Mouse (Mus musculus) hindbrain, embryonic 12.5 days (tissue): Measurements from ENCODE around the gene Gm10134. TPM values are rescaled to one million over a fixed set of nuclear protein-coding genes. Genes with fewer than 3 reads are reported as not detected.

ENCODE experiments used
- ATAC-seq: fragments of 200-750 bp; cut with Nextera tagmentation; 2 replicates; pipeline ENCODE4 v1.8.0; 2017; ENCODE audit warnings: moderate TSS enrichment; ENCODE audit not compliant: low FRiP score
- H3K27ac ChIP-seq: fragments of 300-500 bp; sonication (generic); 2 replicates; pipeline ENCODE4 v1.5.1; 2016; ENCODE audit warnings: mild to moderate bottlenecking
- H3K27me3 ChIP-seq: fragments of 300-500 bp; sonication (generic); 2 replicates; pipeline ENCODE4 v1.6.1; 2016; ENCODE audit warnings: mild to moderate bottlenecking
- H3K36me3 ChIP-seq: fragments of 300-500 bp; sonication (generic); 2 replicates; pipeline ENCODE4 v1.6.1; 2016; ENCODE audit warnings: mild to moderate bottlenecking
- H3K4me1 ChIP-seq: fragments of 300-500 bp; sonication (generic); 2 replicates; pipeline ENCODE4 v1.6.1; 2016
- H3K4me2 ChIP-seq: fragments of 300-500 bp; sonication (generic); replicated peaks from 2 replicates; pipeline ENCODE4 v1.6.1; 2016; ENCODE audit warnings: mild to moderate bottlenecking
- H3K4me3 ChIP-seq: fragments of 300-500 bp; sonication (generic); 2 replicates; pipeline ENCODE4 v1.5.1; 2016; ENCODE audit warnings: mild to moderate bottlenecking
- H3K9ac ChIP-seq: fragments of 300-500 bp; sonication (generic); 2 replicates; pipeline ENCODE4 v1.6.1; 2016; ENCODE audit warnings: mild to moderate bottlenecking, moderate library complexity
- H3K9me3 ChIP-seq: fragments of 300-500 bp; sonication (generic); replicated peaks from 2 replicates; pipeline ENCODE4 v1.6.1; 2016; ENCODE audit warnings: mild to moderate bottlenecking
- WGBS: fragments of 180-500 bp; shearing (Covaris S2); methylation state at CpG from one replicate; pipeline ENCODE4 v1.1.7; 2016; 5-methylcytosine and 5-hydroxymethylcytosine counted together
- polyA plus RNA-seq: library from polyadenylated mRNA; unstranded; fragments of >200 nt; fragmentation: Nextera tagmentation; extraction: Ambion mirVana; gene quantifications from 2 replicates; pipeline ENCODE4 v1.2.1, GENCODE M21; 2016

The Gm10134 gene
- polyA plus RNA-seq, 1 experiment from 2014 or later = 1.8 TPM

DNA sequence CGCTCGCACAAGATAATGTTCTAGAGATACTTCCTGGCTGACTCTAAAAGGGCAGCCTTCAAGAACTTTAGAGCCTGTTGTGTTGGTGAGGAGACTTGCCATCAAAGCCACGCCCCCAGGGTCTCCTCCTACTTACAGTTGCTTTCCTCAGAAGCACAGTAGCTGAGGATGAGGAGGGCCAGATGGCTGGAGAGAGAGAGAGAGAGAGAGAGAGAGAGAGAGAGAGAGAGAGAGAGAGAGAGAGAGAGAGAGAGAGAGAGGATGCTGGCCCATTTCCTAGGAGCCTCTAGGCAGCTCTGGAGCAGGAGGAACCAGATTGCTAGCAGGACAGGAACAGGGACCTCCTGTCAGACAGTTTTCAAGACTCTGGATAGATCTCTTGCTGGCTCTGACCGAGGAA lies 30.3 kb downstream of the Gm10134 start:
- 60% methylated on average over 4 of the region's 4 CpGs for WGBS
- no peaks in the 10 kb centered on the region for H3K9me3 ChIP-seq

DNA sequence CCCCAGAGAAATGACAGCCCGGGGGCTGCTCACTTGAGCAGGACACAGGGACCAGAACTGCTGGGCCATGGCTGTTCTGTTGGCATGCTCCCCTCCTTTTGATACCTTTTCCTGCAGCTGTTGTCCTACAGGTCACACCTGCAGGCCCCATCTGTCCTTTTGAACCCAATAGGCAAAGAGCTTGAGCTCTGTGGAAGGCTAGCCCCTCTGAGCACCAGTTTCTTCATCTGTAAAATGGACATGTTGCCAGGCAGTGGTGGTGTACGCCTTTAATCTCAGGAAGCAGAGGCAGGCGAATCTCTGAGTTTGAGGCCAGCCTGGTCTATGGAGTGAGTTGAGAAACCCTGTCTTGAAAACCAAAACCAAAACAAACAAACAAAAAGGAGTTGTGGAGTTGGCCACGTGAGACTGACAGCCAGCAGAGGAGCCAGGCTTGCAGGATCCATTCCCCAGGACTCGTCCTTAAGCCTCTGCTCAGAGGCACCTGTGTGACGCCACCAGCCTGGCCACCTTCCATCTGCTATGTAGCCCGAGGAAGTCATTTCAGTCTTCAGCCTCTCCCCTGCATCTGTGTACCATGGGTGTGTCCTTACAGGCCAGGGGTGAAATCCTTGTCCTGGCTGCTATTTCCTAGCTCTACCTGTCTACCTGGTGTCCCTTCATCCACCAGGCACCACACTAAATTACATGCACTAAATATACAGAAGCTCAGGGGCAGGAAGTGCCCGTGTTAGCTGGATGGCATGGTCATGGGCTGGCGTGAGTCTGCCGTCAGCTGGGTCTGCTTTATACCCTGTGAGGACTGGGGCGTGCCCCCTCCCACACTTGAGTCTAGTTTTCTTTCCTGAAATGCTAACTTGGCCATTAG lies 31.1 kb downstream of the Gm10134 start:
- H3K27ac ChIP-seq = 0 out of 2 replicates have a peak overlapping the region, but pooled peaks have one; percentile 85
- no peak overlapping the region for H3K9ac ChIP-seq
- no peaks in the 10 kb centered on the region for H3K9me3 ChIP-seq
- H3K4me3 ChIP-seq = no peak overlapping the region
- no peak overlapping the region for H3K4me2 ChIP-seq
- peaks cover 89% of the 10 kb centered on the region for H3K4me1 ChIP-seq
- 72% methylated on average over 11 of the region's 11 CpGs for WGBS
- no peak for ATAC-seq
- H3K27me3 ChIP-seq = no peaks in the 10 kb centered on the region
- H3K36me3 ChIP-seq = peaks cover 12% of the 10 kb centered on the region

More for the DNA sequence above, 30.3 kb downstream of the Gm10134 start:
- H3K4me3 ChIP-seq = no peak overlapping the region
- 0 out of 2 replicates have a peak overlapping the region, but pooled peaks have one; percentile 25 for H3K9ac ChIP-seq
- no peak overlapping the region for H3K4me2 ChIP-seq
- no peak for ATAC-seq
- H3K36me3 ChIP-seq = 0 out of 2 replicates have a peak, but pooled peaks cover 4% of the 10 kb centered on the region
- peak overlapping the region; percentile 91 for H3K27ac ChIP-seq
- peaks cover 97% of the 10 kb centered on the region for H3K4me1 ChIP-seq
- no peaks in the 10 kb centered on the region for H3K27me3 ChIP-seq

DNA sequence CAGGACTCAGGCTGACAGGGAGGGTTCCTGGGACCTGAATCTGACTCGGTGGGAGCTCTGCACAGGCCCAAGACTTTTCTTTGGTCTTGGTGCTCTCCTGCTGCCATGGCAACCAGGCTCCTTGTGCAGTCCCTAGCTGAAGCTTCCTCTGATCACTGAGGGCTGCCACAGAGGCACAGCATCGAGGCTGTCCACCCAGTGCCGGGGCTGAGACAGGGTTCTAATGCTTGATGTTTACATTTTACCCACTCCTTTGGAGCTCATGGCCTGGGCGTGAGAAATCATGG lies 31.7 kb downstream of the Gm10134 start:
- Histone ChIP-seq H3K9ac (no peak overlapping the region), H3K36me3 (peaks cover 17% of the 10 kb centered on the region), H3K4me3 (no peak overlapping the region), H3K4me1 (peaks cover 83% of the 10 kb centered on the region), H3K4me2 (no peak overlapping the region), H3K27me3 (no peaks in the 10 kb centered on the region), H3K27ac (peak overlapping the region; percentile 85; the same call in 1 of the 2 replicates), H3K9me3 (no peaks in the 10 kb centered on the region)
- 26% methylated on average over 4 of the region's 4 CpGs for WGBS
- no peak for ATAC-seq

DNA sequence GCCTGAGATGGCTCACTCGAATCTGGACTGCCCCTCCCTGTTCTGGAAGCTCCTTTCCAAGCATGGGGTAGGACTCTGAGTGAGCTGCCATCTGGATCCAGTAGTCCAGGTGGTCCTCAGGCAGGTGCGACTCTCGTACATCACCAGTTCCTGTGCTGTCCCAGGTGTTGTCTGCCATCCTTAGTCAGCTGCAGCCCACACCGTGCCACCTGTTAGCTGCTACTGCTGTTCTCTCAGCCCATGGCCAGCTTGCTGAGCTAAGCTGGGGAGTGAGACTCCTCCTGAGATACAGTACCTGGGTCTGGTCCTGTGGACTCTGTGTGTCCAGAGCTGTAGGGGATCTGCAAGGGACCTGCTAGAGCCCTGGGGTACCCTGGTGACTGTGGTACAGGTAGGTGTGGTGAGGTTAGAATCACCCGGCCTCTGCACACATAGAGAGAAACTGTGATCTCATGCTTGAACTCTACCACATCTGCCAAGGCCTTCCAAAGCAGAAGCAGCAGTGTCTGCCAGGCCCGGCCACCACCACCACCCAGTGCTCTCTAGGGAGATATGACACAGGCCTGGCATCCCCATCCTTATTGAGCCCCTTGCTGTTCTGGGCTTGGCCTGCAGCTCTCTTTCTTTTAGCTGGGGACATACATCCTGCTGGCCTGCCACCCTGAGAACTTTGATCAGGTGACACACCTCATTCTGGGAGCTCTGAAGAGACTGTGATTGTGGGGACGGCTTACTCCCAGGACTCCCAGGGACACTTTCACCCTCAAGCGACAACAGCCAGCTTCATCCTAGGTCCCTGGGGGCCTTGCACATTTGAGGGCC lies 32.3 kb downstream of the Gm10134 start:
- ATAC-seq = no peak
- Histone ChIP-seq H3K9me3 (no peaks in the 10 kb centered on the region), H3K4me1 (peaks cover 77% of the 10 kb centered on the region), H3K36me3 (peaks cover 24% of the 10 kb centered on the region), H3K4me3 (no peak overlapping the region), H3K9ac (peak overlapping the region; percentile 4), H3K4me2 (no peak overlapping the region), H3K27ac (peak overlapping the region; percentile 85), H3K27me3 (no peaks in the 10 kb centered on the region)
- WGBS = 69% methylated on average over 8 of the region's 8 CpGs

DNA sequence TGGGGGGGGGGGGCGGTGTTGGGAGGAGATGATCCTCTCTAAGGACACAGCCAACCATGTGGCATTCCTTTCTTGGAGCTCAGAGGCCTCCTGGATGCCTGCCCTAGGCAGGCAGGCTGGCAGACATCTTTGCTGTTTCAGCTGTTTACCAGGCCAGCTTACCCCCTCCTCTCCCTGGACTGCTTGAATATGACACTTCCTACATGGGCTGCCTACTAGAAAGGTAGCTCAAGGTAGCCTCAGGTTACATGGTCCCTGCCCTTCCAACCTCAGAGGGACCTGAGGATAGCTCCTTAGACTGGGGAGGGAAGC lies 32.9 kb downstream of the Gm10134 start:
- ATAC-seq = no peak
- 69% methylated on average over 1 of the region's 1 CpGs for WGBS
- Histone ChIP-seq H3K9me3 (no peaks in the 10 kb centered on the region), H3K27me3 (no peaks in the 10 kb centered on the region), H3K4me2 (0 out of 2 replicates have a peak overlapping the region, but pooled peaks have one; percentile 12), H3K36me3 (peaks cover 29% of the 10 kb centered on the region), H3K4me3 (no peak overlapping the region), H3K27ac (peak overlapping the region; percentile 85), H3K9ac (peak overlapping the region; percentile 4), H3K4me1 (peaks cover 71% of the 10 kb centered on the region)

DNA sequence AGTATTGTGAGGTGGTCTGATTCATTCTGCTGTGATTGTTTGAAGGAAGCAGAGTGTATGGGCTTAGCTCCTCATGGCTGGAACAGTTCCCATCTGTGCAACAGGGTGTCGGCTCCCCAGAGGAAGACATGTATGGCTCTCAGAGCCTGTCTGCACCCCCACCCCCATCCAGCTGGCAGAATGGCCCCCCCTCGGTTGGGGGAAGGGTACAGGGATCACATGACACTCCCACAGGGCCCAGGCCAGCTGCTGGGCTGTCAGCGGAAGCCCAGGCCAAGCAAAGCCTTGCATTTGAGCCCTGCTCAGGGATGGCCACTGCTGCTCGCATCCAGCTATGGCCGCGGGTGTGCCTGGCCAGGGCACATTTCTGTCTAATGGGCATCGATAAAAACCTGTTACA lies 33.3 kb downstream of the Gm10134 start:
- ATAC-seq = peak; percentile 74
- 0 out of 2 replicates have a peak overlapping the region, but pooled peaks have one; percentile 12 for H3K4me2 ChIP-seq
- H3K4me3 ChIP-seq = no peak overlapping the region
- H3K9me3 ChIP-seq = no peaks in the 10 kb centered on the region
- H3K27me3 ChIP-seq = no peaks in the 10 kb centered on the region
- H3K36me3 ChIP-seq = peaks cover 34% of the 10 kb centered on the region
- H3K27ac ChIP-seq = peak overlapping the region; percentile 85
- WGBS = 34% methylated on average over 7 of the region's 7 CpGs
- peak overlapping the region; percentile 4 for H3K9ac ChIP-seq
- H3K4me1 ChIP-seq = peaks cover 67% of the 10 kb centered on the region

DNA sequence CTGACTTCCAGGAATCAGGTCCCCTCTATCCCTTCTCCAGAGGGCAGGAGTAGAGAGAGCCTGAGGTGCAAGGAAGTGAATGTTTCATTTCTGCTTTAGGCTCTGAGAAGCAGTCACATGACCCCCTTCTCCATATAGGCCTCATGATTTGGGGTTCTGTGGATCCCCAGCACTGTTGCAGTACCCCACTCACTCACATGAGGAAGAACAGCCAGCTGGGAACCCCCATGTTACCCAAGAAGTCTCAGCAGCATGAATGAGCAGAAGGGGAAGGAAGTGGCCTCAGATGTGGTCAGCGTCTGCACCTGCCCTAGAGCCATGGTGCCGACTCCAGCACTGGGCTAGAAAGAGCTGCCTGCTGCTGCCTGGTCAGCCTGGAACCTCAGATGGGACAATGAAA lies 34.1 kb downstream of the Gm10134 start:
- 80% methylated on average over 2 of the region's 2 CpGs for WGBS
- Histone ChIP-seq H3K27ac (peak overlapping the region; percentile 85), H3K36me3 (peaks cover 41% of the 10 kb centered on the region), H3K27me3 (no peaks in the 10 kb centered on the region), H3K9me3 (no peaks in the 10 kb centered on the region), H3K4me2 (no peak overlapping the region), H3K4me3 (no peak overlapping the region), H3K9ac (peak overlapping the region; percentile 4; the same call in 1 of the 2 replicates), H3K4me1 (peaks cover 60% of the 10 kb centered on the region)
- ATAC-seq = no peak

DNA sequence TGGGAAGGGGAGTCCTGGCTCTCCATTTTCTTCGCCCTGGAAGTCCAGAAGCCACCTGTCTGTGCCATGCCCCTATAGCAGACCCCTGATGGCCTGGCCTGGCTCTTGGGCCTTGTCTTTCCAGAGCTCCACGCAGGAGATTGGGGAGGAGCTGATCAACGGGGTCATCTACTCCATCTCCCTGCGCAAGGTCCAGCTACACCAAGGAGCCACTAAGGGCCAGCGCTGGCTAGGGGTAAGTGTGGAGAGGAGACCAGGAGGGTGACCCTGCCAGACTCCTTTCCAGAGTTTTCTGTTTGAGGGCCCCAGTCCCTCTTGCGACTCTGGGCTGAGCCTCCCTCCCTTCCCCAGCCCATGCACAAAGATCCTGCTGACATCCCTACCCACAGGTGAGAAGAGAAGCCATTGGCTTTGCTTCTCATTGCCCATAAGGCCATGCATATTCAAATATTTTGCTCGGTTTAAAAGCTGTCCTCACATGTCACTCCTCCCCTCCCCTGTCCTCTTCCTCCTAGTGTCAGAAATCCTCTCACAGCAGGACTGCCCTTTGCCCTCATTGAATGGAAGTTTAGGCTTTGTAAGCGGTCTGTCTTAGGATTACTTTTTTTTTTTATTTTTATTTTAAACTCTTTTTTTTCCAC lies 34.8 kb downstream of the Gm10134 start:
- no peak overlapping the region for H3K27ac ChIP-seq
- no peak overlapping the region for H3K4me2 ChIP-seq
- no peak overlapping the region for H3K4me3 ChIP-seq
- no peaks in the 10 kb centered on the region for H3K27me3 ChIP-seq
- H3K9me3 ChIP-seq = no peaks in the 10 kb centered on the region
- ATAC-seq = no peak
- H3K36me3 ChIP-seq = peaks cover 49% of the 10 kb centered on the region
- peaks cover 52% of the 10 kb centered on the region for H3K4me1 ChIP-seq
- no peak overlapping the region for H3K9ac ChIP-seq
- 78% methylated on average over 8 of the region's 8 CpGs for WGBS

DNA sequence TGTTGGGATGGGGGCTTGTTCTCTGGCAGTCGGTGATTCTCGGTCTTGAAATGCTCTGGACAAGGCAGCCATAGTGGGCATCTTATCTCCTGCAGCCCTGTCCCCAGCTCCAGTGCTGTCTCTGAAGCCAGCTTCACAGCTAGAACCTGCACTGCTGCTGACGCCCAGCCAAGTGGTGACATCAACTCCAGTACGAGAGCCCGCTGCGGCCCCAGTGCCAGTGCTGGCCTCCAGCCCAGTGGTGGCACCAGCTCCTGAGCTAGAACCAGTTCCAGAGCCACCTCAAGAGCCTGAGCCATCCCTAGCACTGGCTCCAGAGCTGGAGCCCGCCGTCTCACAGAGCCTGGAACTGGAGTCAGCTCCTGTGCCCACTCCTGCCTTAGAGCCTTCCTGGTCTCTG lies 38.0 kb downstream of the Gm10134 start:
- H3K9ac ChIP-seq = no peak overlapping the region
- H3K4me2 ChIP-seq = no peak overlapping the region
- H3K4me1 ChIP-seq = peaks cover 20% of the 10 kb centered on the region
- ATAC-seq = no peak
- H3K27me3 ChIP-seq = no peaks in the 10 kb centered on the region
- H3K27ac ChIP-seq = no peak overlapping the region
- no peaks in the 10 kb centered on the region for H3K9me3 ChIP-seq
- 94% methylated on average over 8 of the region's 8 CpGs for whole genome bisulfite sequencing
- H3K4me3 ChIP-seq = no peak overlapping the region
- H3K36me3 ChIP-seq = peaks cover 77% of the 10 kb centered on the region

DNA sequence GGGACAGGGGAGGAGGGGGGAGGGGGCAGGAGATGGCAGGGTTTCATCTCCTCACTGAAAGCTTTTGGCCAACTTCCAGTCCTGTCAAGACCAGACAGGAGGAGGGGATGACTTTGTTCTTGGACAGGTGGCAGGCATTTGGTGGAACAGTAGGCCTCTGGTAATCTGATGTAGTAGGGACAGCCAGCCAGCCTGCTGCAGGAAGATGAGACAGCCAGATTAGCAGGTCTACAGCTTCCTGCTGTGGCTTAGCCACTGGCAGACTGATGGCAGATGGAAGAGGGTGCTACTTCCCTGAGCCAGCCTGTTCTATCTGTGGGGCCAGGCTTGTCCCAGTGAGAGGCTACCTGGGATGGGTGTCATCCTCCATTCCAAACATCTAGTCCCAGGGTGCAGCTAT lies 40.1 kb downstream of the Gm10134 start:
- no peak overlapping the region for H3K4me2 ChIP-seq
- no peak for ATAC-seq
- H3K9ac ChIP-seq = no peak overlapping the region
- H3K27ac ChIP-seq = peak overlapping the region; percentile 31; the same call in 1 of the 2 replicates
- no peaks in the 10 kb centered on the region; the same call in 1 of the 2 replicates for H3K4me1 ChIP-seq
- no peak overlapping the region for H3K4me3 ChIP-seq
- no peaks in the 10 kb centered on the region for H3K9me3 ChIP-seq
- H3K36me3 ChIP-seq = peaks cover 94% of the 10 kb centered on the region
- no peaks in the 10 kb centered on the region for H3K27me3 ChIP-seq

DNA sequence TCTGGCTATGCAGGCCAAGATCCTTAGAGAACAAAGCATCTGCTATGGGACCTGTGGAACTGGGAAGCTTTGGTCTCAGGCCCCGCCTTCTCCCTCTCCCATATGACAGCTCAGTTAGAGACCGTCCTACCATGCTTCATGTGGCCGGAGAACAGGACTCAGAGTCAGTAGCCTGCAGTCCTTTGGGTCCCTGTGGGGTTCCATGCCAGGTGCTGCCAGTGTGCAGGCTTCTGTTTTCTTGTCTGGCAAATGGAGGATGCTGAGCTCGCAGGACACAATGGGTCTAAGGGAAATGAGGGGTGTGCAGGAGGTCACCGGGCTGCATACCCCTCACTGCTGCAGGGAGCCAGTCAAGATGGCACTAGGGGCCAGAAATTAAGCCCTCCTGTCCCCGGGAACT lies 40.7 kb downstream of the Gm10134 start:
- Histone ChIP-seq H3K9me3 (no peaks in the 10 kb centered on the region), H3K4me3 (no peak overlapping the region), H3K9ac (no peak overlapping the region), H3K27ac (0 out of 2 replicates have a peak overlapping the region, but pooled peaks have one; percentile 31), H3K27me3 (no peaks in the 10 kb centered on the region), H3K4me1 (no peaks in the 10 kb centered on the region), H3K4me2 (no peak overlapping the region), H3K36me3 (peaks cover 96% of the 10 kb centered on the region)
- no peak for ATAC-seq
- 73% methylated on average over 6 of the region's 6 CpGs for WGBS
